Mouse (Mus musculus) fibroblast of lung, adult 2 months (primary cell): ENCODE data around the gene Trhr2.

Source experiments
- DNase-seq: peaks from one replicate; pipeline ENCODE4 v3.0.0-alpha.2; 2011; ENCODE audit warnings: low read depth

The Trhr2 gene

DNA sequence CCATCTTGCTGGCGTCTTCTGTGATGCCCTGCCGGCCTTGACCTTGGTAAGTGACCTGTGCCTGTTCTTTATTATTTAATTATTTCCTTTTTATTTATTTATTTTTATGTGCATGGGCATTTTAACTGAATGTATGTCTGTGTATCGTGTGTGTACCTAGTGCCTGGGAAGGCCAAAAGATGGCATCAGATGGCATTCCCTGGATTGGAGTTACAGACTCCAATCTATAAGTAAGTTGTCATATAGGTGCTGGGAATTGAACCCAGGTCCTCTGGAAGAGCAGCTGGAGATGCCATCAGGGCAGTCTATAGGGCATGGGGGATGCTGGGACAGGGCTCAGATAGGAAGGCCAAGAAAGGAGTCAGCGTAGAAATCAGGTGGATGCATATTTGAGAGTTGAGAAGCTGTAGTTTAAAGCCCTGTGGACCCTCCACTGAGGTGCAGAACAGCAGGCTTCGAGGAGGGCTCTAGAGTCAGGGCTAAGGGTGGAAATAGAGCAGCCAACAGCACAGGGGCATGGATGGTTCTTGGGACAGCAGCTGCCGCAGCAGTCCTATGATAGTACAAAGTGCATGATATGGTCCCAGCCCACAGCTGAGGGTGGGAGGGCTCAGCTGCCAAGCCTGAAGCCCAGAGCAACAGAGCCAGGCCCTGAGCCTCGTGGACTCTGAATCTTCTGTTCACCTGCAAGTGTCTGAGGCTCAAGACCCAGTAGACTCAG lies at the start of gene Trhr2:
Gene Trhr2 (minus strand): TSS at position 51 of the 721 bp plus-strand sequence.
- DNase-seq, result no peak

DNA sequence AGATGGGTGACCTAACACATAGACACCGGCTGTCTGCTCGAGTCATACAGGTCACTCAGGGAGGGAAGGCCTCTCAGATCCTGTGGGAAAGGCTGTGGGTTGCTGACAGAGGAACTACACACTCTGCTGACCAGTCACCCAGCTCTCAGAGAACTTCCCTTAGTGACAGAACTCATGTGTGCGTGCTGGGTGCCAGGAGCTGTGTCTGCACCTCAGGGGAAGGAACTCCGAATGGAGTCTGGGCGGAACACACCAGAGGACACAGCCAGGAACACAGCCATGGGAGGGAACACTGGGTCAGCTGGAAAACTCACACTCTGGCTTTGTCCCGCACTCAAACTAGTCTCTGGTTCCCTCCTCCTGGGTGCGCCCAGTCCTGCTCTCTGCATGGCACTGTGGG lies 47.1 kb upstream of the Trhr2 start:
- DNase-seq, result no peak

DNA sequence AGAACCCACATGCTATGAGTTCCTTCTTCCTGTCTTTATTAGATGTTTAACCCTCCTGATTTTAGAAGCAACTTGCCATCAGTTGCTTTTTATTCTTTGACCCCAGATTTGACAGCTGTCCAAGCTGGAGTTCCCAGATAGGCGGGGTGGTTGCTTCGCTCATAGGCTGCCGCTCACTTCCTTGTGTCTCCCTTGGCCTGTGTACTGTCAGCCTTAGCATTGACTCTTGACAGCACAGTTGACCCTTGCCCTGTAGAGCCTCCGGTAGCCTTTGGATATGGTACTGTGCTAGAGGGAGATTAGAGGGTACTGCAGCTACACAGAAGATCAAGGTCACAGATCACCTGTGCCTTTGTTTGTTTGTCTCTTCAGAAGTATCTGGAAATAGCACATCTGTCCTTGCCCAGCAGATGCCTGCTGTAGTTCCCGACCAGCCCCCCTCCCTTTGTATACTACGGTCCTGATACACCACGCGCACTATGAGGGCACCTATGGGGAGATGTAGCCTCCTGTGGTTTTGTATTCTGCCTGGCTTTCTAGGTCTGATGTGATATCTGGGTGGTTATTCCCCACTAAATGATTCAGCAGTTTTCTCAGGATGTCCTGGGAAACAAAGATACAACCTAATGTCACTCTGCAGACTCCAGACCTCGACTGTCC lies 44.7 kb upstream of the Trhr2 start:
- no peak for DNase-seq

DNA sequence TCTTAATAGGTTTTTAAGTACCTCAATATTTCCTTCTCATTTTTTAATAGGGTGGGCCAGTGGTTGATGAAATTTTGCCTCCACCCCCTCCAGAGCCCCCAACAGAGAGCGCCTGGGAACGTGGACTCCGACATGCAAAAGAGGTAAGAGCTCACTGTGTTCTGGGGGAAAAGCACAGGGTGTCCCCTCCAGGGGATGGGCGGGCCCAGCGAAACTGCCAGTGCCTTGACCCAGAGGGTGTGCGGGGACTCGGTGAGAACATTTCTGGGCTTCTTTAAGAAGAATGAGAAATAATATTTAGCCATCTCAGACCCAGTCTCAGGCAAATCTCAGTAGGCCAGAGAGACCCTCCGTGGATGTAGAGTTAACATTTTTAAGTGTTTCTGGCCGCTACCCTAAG lies 37.6 kb upstream of the Trhr2 start:
- no peak for DNase-seq

DNA sequence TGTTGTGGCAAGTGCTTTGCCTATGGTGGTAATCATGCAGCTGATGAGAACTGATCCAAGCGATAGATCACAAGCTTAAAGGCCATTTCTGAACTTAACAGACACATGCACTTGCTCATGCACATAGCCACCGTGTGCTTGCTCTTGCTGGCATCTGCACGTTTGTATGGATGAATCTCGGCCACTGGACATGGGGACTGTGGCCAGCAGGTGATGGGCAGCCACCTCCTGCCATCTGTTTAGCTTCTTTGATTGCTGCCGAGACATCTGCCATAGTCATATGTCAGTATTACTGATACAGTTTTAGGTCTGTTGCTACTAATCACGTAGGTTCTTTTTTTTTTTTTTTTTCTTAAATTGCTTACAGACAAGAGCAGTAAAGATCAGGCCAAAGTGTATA lies 34.7 kb upstream of the Trhr2 start:
- DNase-seq, result no peak

DNA sequence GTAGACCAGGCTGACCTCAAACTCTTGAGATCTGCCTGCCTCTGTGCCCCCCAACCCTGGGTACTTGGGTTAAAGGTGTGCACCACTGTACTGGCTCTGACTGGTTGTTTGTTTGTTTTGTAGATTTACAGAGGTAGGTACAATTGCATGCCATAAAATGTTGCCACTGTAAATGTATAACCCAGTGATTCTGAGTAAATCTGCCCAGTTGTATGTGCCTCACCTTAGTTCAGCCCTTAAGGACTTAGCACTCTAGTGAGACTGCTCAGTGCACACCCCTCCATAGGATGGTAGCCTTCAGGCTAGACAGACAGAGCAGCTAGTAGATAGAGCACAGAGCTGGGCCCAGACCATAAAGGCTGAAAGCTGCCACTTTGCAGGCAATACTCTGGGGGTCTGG lies 33.2 kb upstream of the Trhr2 start:
- DNase-seq, result no peak

DNA sequence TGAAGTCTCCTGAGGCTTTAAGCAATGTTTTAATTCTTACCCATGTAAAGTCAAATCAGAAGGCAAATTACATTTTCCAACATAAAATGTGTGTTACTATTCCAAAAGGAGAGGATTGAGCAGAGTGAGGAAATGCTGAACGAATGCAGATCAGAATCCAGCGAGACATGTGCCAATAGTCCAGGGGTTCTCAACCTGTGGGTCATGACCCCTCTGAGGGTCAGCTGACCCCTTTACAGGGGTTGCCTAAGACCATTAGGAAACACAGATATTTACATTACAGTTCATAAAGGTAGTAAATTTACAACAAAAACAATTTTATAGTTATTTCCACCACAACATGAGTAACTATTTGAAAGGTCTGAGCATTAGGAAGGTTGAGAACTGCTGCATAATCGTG lies 30.2 kb upstream of the Trhr2 start:
- DNase-seq, result no peak

DNA sequence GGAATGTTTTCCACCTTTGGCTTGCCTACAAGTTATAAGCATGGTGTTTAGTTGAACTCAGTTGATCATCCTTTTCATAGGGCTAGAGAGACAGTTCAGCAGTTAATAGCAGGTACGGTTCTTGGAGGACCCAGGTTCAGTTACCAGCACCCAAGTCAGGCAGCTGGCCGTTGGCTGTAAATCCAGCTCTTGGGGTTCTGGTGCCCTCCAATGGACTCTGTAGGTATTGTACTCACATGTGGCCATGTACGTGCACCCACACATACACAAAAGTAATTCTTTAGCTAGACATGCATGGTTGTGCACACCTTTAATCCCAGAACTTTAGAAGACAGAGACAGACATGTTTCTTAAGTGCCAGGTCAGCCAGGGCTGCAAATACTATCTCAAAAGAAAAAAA lies 28.8 kb upstream of the Trhr2 start:
- DNase-seq, result no peak

DNA sequence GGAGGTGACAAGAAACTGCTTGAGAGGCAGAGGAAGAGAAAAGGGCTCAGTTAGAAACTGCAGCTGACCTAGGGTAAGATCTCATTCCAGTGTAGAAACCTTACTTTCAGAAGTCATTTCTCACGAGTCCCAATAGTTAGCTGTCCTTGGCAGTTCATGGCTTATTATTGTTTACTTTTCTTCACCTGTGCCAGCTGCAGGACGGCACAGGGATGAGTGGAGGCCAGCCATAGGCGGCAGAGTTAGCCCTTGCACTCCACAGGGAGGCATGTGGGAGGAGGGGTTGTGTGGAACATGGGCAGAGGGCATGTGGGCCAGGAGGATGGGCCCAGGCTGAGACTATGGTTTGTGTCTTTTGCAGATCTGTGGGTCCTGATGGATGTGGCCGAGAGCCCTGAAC lies 22.5 kb upstream of the Trhr2 start:
- no peak for DNase-seq

DNA sequence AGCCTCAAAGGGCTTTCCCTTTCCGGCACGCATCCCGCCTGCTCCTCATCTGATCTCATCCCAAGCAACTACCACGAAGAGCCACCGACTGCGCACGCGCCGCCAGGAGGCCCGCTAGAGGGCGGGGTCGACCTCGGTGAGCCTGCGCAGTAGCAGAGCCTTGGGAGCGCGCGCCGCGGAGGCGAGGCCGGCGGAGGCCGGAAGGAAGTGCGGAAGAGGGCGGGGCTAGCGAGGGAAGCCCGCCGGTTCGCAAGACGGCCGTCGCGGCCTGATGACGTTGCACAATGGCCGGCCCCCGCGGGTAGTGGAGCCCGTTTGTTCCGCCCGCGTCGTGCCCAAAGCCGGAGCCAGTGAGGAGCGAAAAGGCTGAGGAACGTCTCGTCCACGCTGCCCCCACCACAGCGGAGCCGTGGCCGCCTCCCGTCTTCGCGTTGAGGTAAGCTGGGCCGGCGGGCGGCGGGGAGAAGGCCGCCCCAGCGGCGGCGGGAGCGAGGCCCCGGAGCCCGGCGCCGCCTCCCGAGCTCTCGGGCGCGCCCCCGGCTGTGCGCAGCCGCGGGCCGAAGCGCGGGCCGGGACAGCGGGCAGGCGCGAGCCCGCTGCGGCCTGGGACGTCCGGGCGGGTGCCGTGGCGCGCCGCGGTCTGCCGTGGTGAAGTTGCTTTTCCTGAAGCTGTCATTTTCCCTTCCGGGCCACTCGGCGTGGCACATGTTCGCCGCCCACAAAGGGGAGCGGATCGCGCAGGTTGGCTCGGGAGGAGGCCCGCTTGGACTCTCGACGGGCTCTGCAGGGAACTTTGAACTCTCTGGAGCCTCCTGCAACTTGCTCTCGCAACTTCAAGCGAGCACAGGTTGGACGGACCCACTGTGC lies 16.1 kb upstream of the Trhr2 start, which contains the start of gene Zc3h18:
Gene Zc3h18 (plus strand): TSS at position 245 of the 867 bp plus-strand sequence.
- peak; percentile 97 for DNase-seq

DNA sequence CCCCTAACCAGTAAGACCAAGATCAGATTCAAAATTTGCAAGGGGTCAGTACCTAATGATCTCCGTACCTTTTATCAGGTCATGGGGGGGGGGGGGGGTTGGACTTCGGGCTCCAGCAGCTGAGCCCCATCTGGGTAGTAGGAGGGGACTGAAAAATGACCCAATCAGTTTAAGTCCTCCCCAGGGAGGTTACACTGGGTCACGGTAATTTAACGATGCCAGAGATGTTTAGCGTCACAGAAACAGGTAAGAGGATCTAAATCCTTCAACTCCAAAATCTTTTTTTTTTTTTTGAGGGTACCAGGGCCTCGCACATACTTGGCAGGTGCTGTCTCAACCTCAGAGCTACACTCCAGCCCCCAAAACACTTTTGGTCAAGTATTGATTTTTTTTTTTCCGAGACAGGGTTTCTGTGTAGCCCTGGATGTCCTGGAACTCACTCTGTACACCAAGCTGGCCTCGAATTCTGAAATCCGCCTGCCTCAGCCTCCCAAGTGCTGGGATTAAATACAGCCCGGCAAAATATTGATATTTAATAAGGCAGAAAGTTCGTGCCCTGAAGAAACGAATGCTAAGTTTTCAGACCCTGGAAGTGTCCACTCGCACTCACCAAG lies 15.3 kb upstream of the Trhr2 start:
- no peak for DNase-seq

DNA sequence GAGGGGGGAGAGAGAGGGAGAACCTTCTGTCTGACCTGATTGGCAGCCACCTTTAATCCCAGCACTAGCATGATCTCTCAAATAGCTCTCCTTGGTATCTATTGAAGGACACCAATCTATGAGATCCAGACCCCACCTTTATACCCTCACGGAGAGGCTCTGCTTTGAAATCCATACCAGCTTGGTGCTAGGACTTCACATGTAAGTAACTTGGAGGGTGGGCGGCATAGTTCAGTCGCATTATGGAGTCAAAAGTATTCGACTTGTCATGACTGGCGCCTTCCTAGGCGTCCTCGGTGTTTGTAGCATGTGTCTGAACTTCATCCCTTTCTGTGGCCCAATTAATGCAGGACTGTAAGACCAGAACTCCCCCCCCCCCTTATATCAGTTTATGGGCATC lies 14.8 kb upstream of the Trhr2 start:
- no peak for DNase-seq

DNA sequence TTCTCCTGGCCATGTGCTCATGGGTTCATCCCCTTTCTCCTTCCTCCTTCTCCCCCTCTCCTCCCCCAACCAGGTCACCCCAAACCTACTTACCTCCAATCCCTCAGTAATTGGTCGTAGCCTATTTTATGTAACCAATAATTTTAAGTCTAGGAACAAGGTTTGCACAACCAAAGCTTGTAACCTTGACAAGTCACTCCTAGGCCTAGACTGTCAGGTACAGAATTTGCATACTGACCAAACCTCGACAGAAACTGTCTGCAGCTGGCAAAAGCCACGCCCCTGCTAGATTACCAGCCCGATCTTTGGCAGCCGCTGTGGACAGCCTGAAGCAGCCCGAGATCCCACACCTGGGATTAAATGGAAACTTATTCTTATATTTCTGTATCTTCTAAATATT lies 11.2 kb upstream of the Trhr2 start:
- no peak for DNase-seq

DNA sequence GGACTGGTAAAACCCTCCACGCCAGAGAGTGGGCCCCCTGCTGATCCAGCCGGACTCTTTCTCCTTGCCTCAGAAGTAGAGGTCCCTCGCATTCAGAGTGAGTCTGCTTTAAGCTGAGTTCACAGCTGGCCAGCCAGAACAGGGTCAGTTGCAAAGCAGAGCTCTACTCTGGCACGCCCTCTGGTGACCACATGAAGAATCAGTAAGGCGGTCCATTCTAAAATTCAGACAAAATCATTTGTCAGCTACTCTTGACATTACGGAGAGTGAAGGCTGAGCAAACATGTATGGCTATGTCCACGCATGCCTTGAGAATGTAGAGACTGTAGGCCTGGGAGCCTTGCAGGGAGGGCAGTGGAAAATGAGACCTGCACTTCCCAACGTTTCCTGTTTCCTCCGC lies 9.1 kb upstream of the Trhr2 start:
- no peak for DNase-seq

DNA sequence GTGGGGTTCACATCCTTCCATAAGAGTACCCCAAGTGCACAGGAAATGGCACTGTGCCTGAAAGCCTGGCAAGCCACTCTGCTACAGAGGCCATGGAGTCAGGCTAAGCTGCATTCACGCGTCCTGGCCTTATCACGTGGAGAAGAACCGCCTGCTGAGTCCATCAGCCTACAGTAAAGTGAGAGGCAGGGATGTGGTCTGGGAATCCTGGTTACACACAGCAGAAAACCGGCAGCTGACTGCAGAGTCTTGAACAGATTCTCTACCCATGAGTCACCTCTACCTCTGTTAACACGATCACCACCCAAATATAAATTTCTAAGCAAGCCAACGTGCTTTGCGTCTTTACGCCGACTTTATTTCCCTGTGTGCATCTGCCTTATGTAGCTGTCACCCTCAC lies 7.9 kb upstream of the Trhr2 start:
- DNase-seq, result no peak

DNA sequence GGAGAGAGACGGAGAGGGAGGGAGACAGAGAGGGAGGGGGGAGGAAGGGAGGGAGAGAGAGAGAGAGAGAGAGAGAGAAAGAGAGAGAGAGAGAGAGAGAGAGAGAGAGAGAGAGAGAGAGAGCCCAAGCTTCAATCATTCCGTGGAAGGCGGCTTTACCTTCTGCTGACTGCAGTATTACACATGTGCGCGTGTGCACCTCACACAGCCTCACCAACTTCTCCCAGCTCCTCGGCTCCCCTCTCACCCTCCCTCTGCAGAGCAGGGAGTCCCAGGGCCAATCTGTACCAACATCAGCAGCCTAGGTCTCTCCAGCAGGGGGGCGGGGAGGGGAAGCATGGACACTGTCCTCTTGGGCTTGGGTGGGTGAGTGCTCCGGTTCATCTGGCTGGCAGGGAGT lies 2.4 kb upstream of the Trhr2 start:
- no peak for DNase-seq

DNA sequence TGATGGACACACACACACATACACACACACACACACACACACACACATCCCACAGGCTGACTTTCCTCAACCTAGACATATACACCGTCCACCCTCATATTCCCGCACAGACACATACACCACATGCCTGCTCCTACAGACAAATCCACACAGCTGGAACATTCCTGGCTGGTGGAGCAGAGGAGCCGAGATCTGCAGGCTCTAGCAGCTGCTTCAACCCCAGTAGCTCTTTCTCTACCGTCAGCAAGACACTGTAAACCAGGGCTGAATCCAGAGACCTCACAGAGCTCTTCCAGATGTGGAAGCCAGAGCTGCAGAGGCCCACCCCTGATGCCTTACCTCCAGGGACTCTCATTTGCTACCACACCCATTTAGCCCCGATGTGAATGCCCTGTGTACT lies 1.7 kb upstream of the Trhr2 start:
- DNase-seq, result no peak

DNA sequence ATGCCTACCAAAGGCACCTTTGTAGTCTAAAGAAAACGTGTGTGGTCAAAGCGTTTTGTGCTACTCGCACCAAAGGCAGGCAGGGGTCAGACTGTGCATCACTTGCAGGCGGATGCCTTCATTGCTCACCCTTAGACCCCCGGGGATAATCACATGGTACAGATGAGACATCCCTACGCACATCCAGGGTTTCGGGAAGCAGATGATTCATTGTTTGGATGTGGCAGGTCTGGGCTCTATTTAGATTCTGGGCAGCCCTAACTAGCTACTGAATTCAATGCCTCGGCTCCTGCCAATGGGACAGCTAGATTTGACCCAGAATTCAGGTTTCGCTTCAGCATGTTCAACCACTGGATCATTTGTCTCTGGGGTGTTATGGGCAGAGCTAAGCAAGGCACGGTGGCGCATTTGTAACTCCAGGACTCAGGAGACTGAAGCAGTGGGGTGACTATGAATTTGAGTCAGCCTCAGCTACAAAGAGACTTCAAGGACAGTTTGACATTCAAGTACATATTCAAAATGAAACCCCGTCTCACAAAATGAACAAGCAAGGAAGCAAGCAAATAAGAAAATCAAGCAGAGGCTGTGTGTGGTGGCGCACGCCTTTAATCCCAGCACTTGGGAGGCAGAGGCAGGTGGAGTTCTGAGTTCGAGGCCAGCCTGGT lies 1.3 kb downstream of the Trhr2 start:
- no peak for DNase-seq

DNA sequence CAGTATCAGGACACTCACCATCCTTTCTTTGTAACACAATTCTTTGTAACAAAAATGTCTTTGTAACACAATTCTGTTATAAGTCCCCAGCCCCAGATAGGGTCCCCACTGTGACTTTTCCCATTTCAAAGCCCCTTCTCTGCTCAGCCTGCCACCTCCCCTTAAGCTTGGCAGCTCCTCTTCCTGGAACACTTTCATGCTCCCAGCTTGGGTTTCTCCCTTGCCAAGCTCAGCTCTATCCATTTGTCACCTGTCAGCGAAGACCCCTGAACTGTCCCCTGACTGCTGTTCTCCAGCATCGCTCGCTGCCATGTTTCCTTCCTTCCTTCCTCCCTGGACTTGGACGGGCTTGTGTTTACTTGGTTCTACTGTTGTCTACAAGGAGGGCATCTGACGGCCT lies 2.9 kb downstream of the Trhr2 start:
- DNase-seq, result no peak

DNA sequence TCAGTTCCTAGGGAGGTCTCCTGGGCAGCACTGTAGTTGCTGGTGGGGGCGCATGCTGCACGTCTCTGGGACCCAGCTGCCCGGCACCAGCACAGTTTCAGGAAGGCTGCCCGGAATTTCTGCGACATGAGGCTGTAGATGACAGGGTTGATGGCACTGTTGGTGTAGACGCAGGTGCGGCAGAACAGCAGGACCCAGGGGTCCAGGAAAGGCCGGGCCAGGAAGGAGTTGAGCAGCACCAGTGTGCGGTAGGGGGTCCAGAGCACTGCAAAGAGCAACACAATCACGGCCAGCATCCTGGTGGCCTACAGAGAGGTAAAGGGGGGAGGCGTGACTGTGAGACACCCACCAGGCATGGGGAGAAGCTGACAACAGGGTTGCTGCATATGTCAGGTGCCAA lies 3.3 kb downstream of the Trhr2 start:
- no peak for DNase-seq

DNA sequence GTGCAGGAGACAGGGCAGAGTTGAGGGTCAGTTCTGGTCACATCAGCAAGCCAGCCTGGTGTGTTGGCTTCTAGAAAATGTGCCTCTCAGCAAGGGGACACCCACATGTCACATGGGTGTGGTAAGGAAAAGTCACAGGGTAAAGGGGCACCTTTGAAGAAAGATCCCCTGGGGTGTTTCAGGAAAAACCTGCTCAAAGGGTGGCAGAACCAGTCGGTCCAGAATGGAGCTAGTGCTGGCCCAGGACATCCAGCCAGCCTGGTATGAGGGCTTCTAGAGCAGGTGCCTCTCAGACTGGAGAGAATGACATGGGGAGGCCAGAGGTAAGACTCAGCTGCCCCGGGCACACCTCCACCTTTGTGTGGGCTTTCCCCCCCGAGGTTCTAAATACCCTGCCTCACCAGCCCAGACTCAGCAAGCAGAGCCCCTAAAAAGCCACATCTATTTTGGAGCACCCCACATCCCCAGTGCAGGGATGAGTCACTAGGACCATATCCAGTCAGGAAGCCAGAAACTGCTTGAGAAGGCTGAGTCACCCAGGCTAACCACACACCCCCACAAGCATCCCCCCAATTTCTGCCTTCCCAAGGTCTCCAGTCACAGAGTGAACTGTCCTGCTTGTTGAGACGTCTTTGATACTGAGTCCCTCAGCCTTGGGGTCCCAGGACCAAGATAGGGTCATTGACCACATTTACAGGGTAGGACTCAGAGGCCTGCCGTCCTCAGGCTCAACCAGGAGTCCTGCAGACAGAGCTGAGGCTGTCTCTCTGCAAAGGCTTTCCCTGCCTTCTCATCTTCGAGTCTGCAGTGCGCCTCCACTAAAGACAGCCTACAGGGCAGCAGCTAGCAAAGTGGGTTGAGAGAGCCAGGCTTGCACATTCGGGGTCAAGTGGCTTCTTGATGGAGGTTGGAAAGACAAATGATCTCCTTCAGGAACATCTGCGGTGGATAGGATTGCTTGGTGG lies 4.6 kb downstream of the Trhr2 start:
- no peak for DNase-seq
